Mouse (Mus musculus): ENCODE data around the gene Dusp14. TPM values are rescaled to one million over a fixed set of nuclear protein-coding genes. Genes with fewer than 3 reads are reported as not detected.

Gene Dusp14
- total and polyA plus RNA-seq, 2 experiments from 2014 or later: 8.8 to 12.6 TPM

DNA sequence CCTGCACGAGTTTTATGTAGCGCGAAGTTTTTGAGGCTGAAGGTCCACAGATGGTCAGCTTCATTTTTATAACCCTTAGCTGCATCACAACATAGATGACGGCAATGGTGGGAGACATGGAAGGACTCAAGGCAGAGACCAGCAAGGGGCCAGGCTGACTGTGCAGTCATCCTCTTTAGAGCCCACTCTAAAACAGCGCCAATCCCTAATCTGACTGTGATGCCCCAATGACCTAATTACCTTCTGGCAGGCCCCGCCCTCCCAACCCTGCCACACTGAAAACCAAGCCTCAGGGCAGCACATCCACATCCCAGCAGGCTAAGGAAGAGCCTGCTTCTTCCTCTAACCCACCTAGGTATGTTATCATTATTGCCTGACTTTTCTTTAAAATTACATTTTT, 8.4 kb downstream of the Dusp14 start:
- Histone ChIP-seq H3K4me2 (ENCODE audit: low read depth, low read length) (no peak overlapping the region), H3K4me1 (ENCODE audit: insufficient read depth, low read length) (no peaks in the 10 kb centered on the region), H3K36me3 (ENCODE audit: insufficient read depth, low read length) (no peaks in the 10 kb centered on the region), H3K9ac (replicated peaks; ENCODE audit: low read length) (no peak overlapping the region), H3K27me3 (ENCODE audit: insufficient read depth, low read length) (no peaks in the 10 kb centered on the region), H3K9me3 (ENCODE audit: low read length) (no peaks in the 10 kb centered on the region), H3K27ac (no peak overlapping the region), H3K4me3 (ENCODE audit: low read length) (no peak overlapping the region)
- ATAC-seq: no peak
- TF ChIP-seq CTCF (IDR thresholded peaks at IDR 0.05; ENCODE audit: low read depth): no peak
- DNase-seq (ENCODE audit: low spot score): no peak
- 84% methylated on average over 6 of the region's 6 CpGs for WGBS

GRCm38 (mm10) chr11:84059784-84060183, 9.3 kb downstream of the Dusp14 start:
- no peaks in the 10 kb centered on the region for H3K27me3 ChIP-seq (ENCODE audit: insufficient read depth, low read length)
- DNase-seq (ENCODE audit: low spot score) (no peak), ATAC-seq (no peak)
- no peak for TF ChIP-seq CTCF (IDR thresholded peaks at IDR 0.05; ENCODE audit: low read depth)
- no peaks in the 10 kb centered on the region for H3K9me3 ChIP-seq (ENCODE audit: low read length)
- H3K9ac ChIP-seq (replicated peaks; ENCODE audit: low read length): no peak overlapping the region
- H3K4me1 ChIP-seq (ENCODE audit: insufficient read depth, low read length): no peaks in the 10 kb centered on the region
- no peak overlapping the region for H3K4me3 ChIP-seq (ENCODE audit: low read length)
- WGBS: 99% methylated on average over 2 of the region's 2 CpGs
- no peak overlapping the region for H3K27ac ChIP-seq
- H3K36me3 ChIP-seq (ENCODE audit: insufficient read depth, low read length): no peaks in the 10 kb centered on the region
- H3K4me2 ChIP-seq (ENCODE audit: low read depth, low read length): no peak overlapping the region

DNA sequence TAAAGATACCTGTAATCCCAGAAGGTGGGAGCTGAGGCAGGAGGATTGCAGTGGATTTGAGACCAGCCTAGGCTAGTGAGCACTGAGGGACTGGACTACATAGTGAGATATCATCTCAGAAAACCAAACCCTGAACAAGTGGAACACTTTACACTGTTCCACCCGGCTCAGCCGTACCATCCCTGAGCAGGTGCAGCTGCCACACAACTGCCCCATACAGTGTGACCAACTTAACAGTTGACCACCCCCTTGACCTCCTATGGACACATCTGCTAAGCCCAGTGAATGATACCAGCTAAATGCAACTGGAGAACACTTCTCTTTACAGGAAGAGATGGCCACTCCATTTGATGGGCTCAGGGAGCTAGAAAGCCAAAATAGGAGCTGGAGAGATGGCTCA, 11.6 kb downstream of the Dusp14 start:
- ATAC-seq: no peak
- H3K4me2 ChIP-seq (ENCODE audit: low read depth, low read length): no peak overlapping the region
- WGBS: 100% methylated on average over 2 of the region's 2 CpGs
- peaks cover 7% of the 10 kb centered on the region; the same call in 1 of the 2 replicates for H3K4me1 ChIP-seq (ENCODE audit: insufficient read depth, low read length)
- DNase-seq (ENCODE audit: low spot score): no peak
- no peak overlapping the region for H3K4me3 ChIP-seq (ENCODE audit: low read length)
- no peak for TF ChIP-seq CTCF (IDR thresholded peaks at IDR 0.05; ENCODE audit: low read depth)
- H3K9ac ChIP-seq (replicated peaks; ENCODE audit: low read length): no peak overlapping the region
- no peaks in the 10 kb centered on the region for H3K27me3 ChIP-seq (ENCODE audit: insufficient read depth, low read length)
- no peaks in the 10 kb centered on the region for H3K9me3 ChIP-seq (ENCODE audit: low read length)
- H3K27ac ChIP-seq: no peak overlapping the region
- no peaks in the 10 kb centered on the region for H3K36me3 ChIP-seq (ENCODE audit: insufficient read depth, low read length)

GRCm38 (mm10) chr11:84053524-84054163, 15.4 kb downstream of the Dusp14 start:
- peak; percentile 91 for ATAC-seq

DNA sequence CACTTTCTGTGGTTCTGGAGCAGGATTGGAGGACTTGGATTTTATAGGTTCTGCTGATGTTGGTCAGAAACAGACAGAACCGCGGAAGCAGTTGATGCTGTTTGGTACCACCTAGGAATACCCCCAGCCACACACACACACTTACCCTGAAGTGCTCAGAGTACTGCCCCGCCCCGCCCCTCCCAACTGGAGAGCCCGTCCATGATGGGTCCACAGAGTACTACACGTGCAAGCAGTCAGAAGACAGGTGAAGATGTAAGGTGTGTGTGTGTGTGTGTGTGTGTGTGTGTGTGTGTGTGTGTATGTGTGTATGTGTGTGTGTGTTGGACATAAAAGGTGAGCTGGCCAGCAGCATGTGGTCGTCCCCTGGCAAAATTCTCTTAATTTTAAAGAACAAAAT, 16.0 kb downstream of the Dusp14 start:
- peaks cover 11% of the 10 kb centered on the region; the same call in 1 of the 2 replicates for H3K4me1 ChIP-seq (ENCODE audit: insufficient read depth, low read length)
- 87% methylated on average over 7 of the region's 7 CpGs for WGBS
- H3K27ac ChIP-seq: peak overlapping the region; percentile 62; the same call in 1 of the 2 replicates
- no peaks in the 10 kb centered on the region for H3K27me3 ChIP-seq (ENCODE audit: insufficient read depth, low read length)
- no peak overlapping the region for H3K4me3 ChIP-seq (ENCODE audit: low read length)
- H3K4me2 ChIP-seq (ENCODE audit: low read depth, low read length): no peak overlapping the region
- ATAC-seq: no peak
- no peaks in the 10 kb centered on the region for H3K36me3 ChIP-seq (ENCODE audit: insufficient read depth, low read length)
- no peak overlapping the region for H3K9ac ChIP-seq (replicated peaks; ENCODE audit: low read length)
- no peaks in the 10 kb centered on the region for H3K9me3 ChIP-seq (ENCODE audit: low read length)
- no peak for TF ChIP-seq CTCF (IDR thresholded peaks at IDR 0.05; ENCODE audit: low read depth)
- no peak for DNase-seq (ENCODE audit: low spot score)

More at GRCm38 (mm10) chr11:84053524-84054163, 15.4 kb downstream of the Dusp14 start:
- Histone ChIP-seq H3K9me3 (ENCODE audit: low read length) (no peaks in the 10 kb centered on the region), H3K4me1 (ENCODE audit: insufficient read depth, low read length) (peaks cover 7% of the 10 kb centered on the region; the same call in 1 of the 2 replicates), H3K4me3 (ENCODE audit: low read length) (no peak overlapping the region), H3K9ac (replicated peaks; ENCODE audit: low read length) (no peak overlapping the region), H3K4me2 (ENCODE audit: low read depth, low read length) (no peak overlapping the region), H3K27me3 (ENCODE audit: insufficient read depth, low read length) (no peaks in the 10 kb centered on the region), H3K27ac (peak overlapping the region; percentile 62; the same call in 1 of the 2 replicates), H3K36me3 (ENCODE audit: insufficient read depth, low read length) (no peaks in the 10 kb centered on the region)
- peak; percentile 82 for DNase-seq (ENCODE audit: low spot score)
- TF ChIP-seq CTCF (IDR thresholded peaks at IDR 0.05; ENCODE audit: low read depth): no peak
- 31% methylated on average over 10 of the region's 10 CpGs for WGBS

GRCm38 (mm10) chr11:84048411-84048810, 20.6 kb downstream of the Dusp14 start:
- no peak for DNase-seq (ENCODE audit: low spot score)
- no peak for ATAC-seq

DNA sequence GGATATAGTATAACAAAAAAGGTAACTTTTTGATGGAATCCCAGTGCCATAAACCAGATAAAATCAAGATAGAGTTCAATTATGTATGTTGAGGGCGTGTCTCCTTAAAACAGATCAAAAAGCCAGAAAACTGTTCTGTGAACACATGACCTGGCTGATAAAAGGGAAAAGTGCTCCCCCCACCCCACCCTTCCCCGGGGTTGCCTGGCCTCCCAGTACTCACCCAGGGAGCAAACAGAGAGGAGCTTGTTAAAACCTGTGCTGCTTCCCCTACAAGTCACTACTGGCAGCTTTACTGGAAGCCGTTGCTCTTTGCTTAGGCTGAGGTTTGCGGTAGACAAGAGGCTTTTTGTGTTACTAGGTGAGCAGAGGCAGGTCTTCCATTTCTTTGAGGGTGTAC, 21.8 kb downstream of the Dusp14 start:
- TF ChIP-seq CTCF (IDR thresholded peaks at IDR 0.05; ENCODE audit: low read depth): no peak
- ATAC-seq: no peak

More at GRCm38 (mm10) chr11:84048411-84048810, 20.6 kb downstream of the Dusp14 start:
- 51% methylated on average over 10 of the region's 10 CpGs for WGBS
- H3K4me2 ChIP-seq (ENCODE audit: low read depth, low read length): no peak overlapping the region
- no peak overlapping the region for H3K27ac ChIP-seq
- no peak for TF ChIP-seq CTCF (IDR thresholded peaks at IDR 0.05; ENCODE audit: low read depth)
- no peaks in the 10 kb centered on the region for H3K36me3 ChIP-seq (ENCODE audit: insufficient read depth, low read length)
- H3K4me1 ChIP-seq (ENCODE audit: insufficient read depth, low read length): peaks cover 9% of the 10 kb centered on the region; the same call in 1 of the 2 replicates
- H3K27me3 ChIP-seq (ENCODE audit: insufficient read depth, low read length): no peaks in the 10 kb centered on the region
- no peak overlapping the region for H3K4me3 ChIP-seq (ENCODE audit: low read length)
- H3K9ac ChIP-seq (replicated peaks; ENCODE audit: low read length): no peak overlapping the region
- no peaks in the 10 kb centered on the region for H3K9me3 ChIP-seq (ENCODE audit: low read length)

More for the DNA sequence above, 21.8 kb downstream of the Dusp14 start:
- DNase-seq (ENCODE audit: low spot score): no peak
- H3K4me3 ChIP-seq (ENCODE audit: low read length): no peak overlapping the region
- H3K9ac ChIP-seq (replicated peaks; ENCODE audit: low read length): no peak overlapping the region
- H3K4me2 ChIP-seq (ENCODE audit: low read depth, low read length): no peak overlapping the region
- H3K27me3 ChIP-seq (ENCODE audit: insufficient read depth, low read length): no peaks in the 10 kb centered on the region
- no peak overlapping the region for H3K27ac ChIP-seq
- 62% methylated on average over 4 of the region's 4 CpGs for WGBS
- no peaks in the 10 kb centered on the region for H3K9me3 ChIP-seq (ENCODE audit: low read length)
- H3K4me1 ChIP-seq (ENCODE audit: insufficient read depth, low read length): 0 out of 2 replicates have a peak, but pooled peaks cover 16% of the 10 kb centered on the region
- no peaks in the 10 kb centered on the region for H3K36me3 ChIP-seq (ENCODE audit: insufficient read depth, low read length)
